Mouse (Mus musculus): ENCODE results near the gene Txndc5. TPM values are rescaled to one million over a fixed set of nuclear protein-coding genes. Genes with fewer than 3 reads are reported as not detected.

Txndc5 gene
- polyA plus RNA-seq, 1 experiment from 2014 or later = 80.6 TPM

- H3K9me3 ChIP-seq (ENCODE audit: low read length) = no peaks in the 10 kb centered on the region
- no peak overlapping the region for H3K9ac ChIP-seq (replicated peaks)
- no peak for ATAC-seq
- no peak for DNase-seq
- H3K4me3 ChIP-seq (ENCODE audit: low read depth, low read length) = no peak overlapping the region
- WGBS (ENCODE audit: insufficient replicate concordance) = 79% methylated on average over 10 of the region's 10 CpGs
- no peak overlapping the region for H3K4me2 ChIP-seq (ENCODE audit: low read depth, low read length)
- H3K4me1 ChIP-seq (ENCODE audit: insufficient read depth) = 0 out of 2 replicates have a peak, but pooled peaks cover 4% of the 10 kb centered on the region
- TF ChIP-seq CTCF (IDR thresholded peaks at IDR 0.05; ENCODE audit: low read depth) (no peak), EP300 (IDR thresholded peaks at IDR 0.05; ENCODE audit: low read depth) (no peak)
- H3K27ac ChIP-seq (ENCODE audit: low read depth) = no peak overlapping the region
- H3K36me3 ChIP-seq (replicated peaks; ENCODE audit: insufficient read depth, low read length) = peaks cover 61% of the 10 kb centered on the region
- H3K27me3 ChIP-seq (ENCODE audit: insufficient read depth, low read length) = no peaks in the 10 kb centered on the region
Measured at GRCm38 (mm10) chr13:38511979-38512378, 16.6 kb downstream of the Txndc5 start.

GRCm38 (mm10) chr13:38509681-38510341 is 18.8 kb downstream of the Txndc5 start:
- 79% methylated on average over 8 of the region's 8 CpGs for WGBS (ENCODE audit: insufficient replicate concordance)
- no peak overlapping the region for H3K27ac ChIP-seq (ENCODE audit: low read depth)
- no peak for TF ChIP-seq EP300 (IDR thresholded peaks at IDR 0.05; ENCODE audit: low read depth)
- no peak for TF ChIP-seq CTCF (IDR thresholded peaks at IDR 0.05; ENCODE audit: low read depth)
- no peak for ATAC-seq
- no peaks in the 10 kb centered on the region for H3K9me3 ChIP-seq (ENCODE audit: low read length)
- peaks cover 69% of the 10 kb centered on the region for H3K36me3 ChIP-seq (replicated peaks; ENCODE audit: insufficient read depth, low read length)
- no peak overlapping the region for H3K4me3 ChIP-seq (ENCODE audit: low read depth, low read length)
- no peaks in the 10 kb centered on the region for H3K27me3 ChIP-seq (ENCODE audit: insufficient read depth, low read length)
- H3K9ac ChIP-seq (replicated peaks) = no peak overlapping the region
- DNase-seq = no peak
- no peaks in the 10 kb centered on the region for H3K4me1 ChIP-seq (ENCODE audit: insufficient read depth)
- H3K4me2 ChIP-seq (ENCODE audit: low read depth, low read length) = no peak overlapping the region

GRCm38 (mm10) chr13:38506936-38507335 is 21.7 kb downstream of the Txndc5 start:
- no peak overlapping the region for H3K9ac ChIP-seq (replicated peaks)
- H3K27me3 ChIP-seq (ENCODE audit: insufficient read depth, low read length) = no peaks in the 10 kb centered on the region
- ATAC-seq = no peak
- no peak overlapping the region for H3K4me2 ChIP-seq (ENCODE audit: low read depth, low read length)
- no peak overlapping the region for H3K27ac ChIP-seq (ENCODE audit: low read depth)
- H3K36me3 ChIP-seq (replicated peaks; ENCODE audit: insufficient read depth, low read length) = peaks cover 59% of the 10 kb centered on the region
- no peak overlapping the region for H3K4me3 ChIP-seq (ENCODE audit: low read depth, low read length)
- no peak for TF ChIP-seq CTCF (IDR thresholded peaks at IDR 0.05; ENCODE audit: low read depth)
- no peak for TF ChIP-seq EP300 (IDR thresholded peaks at IDR 0.05; ENCODE audit: low read depth)
- no peaks in the 10 kb centered on the region for H3K9me3 ChIP-seq (ENCODE audit: low read length)
- no peaks in the 10 kb centered on the region for H3K4me1 ChIP-seq (ENCODE audit: insufficient read depth)
- no peak for DNase-seq
- WGBS (ENCODE audit: insufficient replicate concordance) = 84% methylated on average over 10 of the region's 10 CpGs

GRCm38 (mm10) chr13:38506320-38506719 is 22.3 kb downstream of the Txndc5 start:
- H3K27me3 ChIP-seq (ENCODE audit: insufficient read depth, low read length) = no peaks in the 10 kb centered on the region
- H3K4me3 ChIP-seq (ENCODE audit: low read depth, low read length) = no peak overlapping the region
- H3K4me2 ChIP-seq (ENCODE audit: low read depth, low read length) = no peak overlapping the region
- no peak for ATAC-seq
- H3K9ac ChIP-seq (replicated peaks) = no peak overlapping the region
- H3K36me3 ChIP-seq (replicated peaks; ENCODE audit: insufficient read depth, low read length) = peaks cover 57% of the 10 kb centered on the region
- H3K27ac ChIP-seq (ENCODE audit: low read depth) = no peak overlapping the region
- H3K9me3 ChIP-seq (ENCODE audit: low read length) = no peaks in the 10 kb centered on the region
- peak; percentile 53 for TF ChIP-seq CTCF (IDR thresholded peaks at IDR 0.05; ENCODE audit: low read depth)
- TF ChIP-seq EP300 (IDR thresholded peaks at IDR 0.05; ENCODE audit: low read depth) = no peak
- no peaks in the 10 kb centered on the region for H3K4me1 ChIP-seq (ENCODE audit: insufficient read depth)
- peak; percentile 43 for DNase-seq
- WGBS (ENCODE audit: insufficient replicate concordance) = 82% methylated on average over 8 of the region's 8 CpGs

GRCm38 (mm10) chr13:38503137-38503849 is 25.3 kb downstream of the Txndc5 start:
- Histone ChIP-seq H3K4me1 (ENCODE audit: insufficient read depth) (no peaks in the 10 kb centered on the region), H3K27me3 (ENCODE audit: insufficient read depth, low read length) (no peaks in the 10 kb centered on the region), H3K9ac (replicated peaks) (no peak overlapping the region), H3K4me2 (ENCODE audit: low read depth, low read length) (no peak overlapping the region), H3K9me3 (ENCODE audit: low read length) (no peaks in the 10 kb centered on the region), H3K4me3 (ENCODE audit: low read depth, low read length) (no peak overlapping the region), H3K27ac (ENCODE audit: low read depth) (0 out of 2 replicates have a peak overlapping the region, but pooled peaks have one; percentile 16), H3K36me3 (replicated peaks; ENCODE audit: insufficient read depth, low read length) (peaks cover 61% of the 10 kb centered on the region)
- WGBS (ENCODE audit: insufficient replicate concordance) = 75% methylated on average over 14 of the region's 14 CpGs
- DNase-seq (peak; percentile 30), ATAC-seq (peak; percentile 25; the same call in 1 of the 2 replicates)
- TF ChIP-seq EP300 (IDR thresholded peaks at IDR 0.05; ENCODE audit: low read depth) = no peak
- TF ChIP-seq CTCF (IDR thresholded peaks at IDR 0.05; ENCODE audit: low read depth) = 0 out of 2 replicates have a peak, but pooled peaks have one; percentile 18

GRCm38 (mm10) chr13:38501314-38501713 is 27.3 kb downstream of the Txndc5 start:
- H3K9me3 ChIP-seq (ENCODE audit: low read length) = no peaks in the 10 kb centered on the region
- H3K4me1 ChIP-seq (ENCODE audit: insufficient read depth) = no peaks in the 10 kb centered on the region
- H3K36me3 ChIP-seq (replicated peaks; ENCODE audit: insufficient read depth, low read length) = peaks cover 45% of the 10 kb centered on the region
- TF ChIP-seq EP300 (IDR thresholded peaks at IDR 0.05; ENCODE audit: low read depth) (no peak), CTCF (IDR thresholded peaks at IDR 0.05; ENCODE audit: low read depth) (no peak)
- no peak overlapping the region for H3K4me3 ChIP-seq (ENCODE audit: low read depth, low read length)
- H3K27me3 ChIP-seq (ENCODE audit: insufficient read depth, low read length) = no peaks in the 10 kb centered on the region
- no peak overlapping the region for H3K27ac ChIP-seq (ENCODE audit: low read depth)
- WGBS (ENCODE audit: insufficient replicate concordance) = 86% methylated on average over 12 of the region's 12 CpGs
- DNase-seq = no peak
- no peak for ATAC-seq
- H3K9ac ChIP-seq (replicated peaks) = no peak overlapping the region
- H3K4me2 ChIP-seq (ENCODE audit: low read depth, low read length) = no peak overlapping the region

All from liver, postnatal 0 days (tissue).